Mouse (Mus musculus) olfactory bulb, adult 2 months (tissue): ENCODE results near the gene Ppp6r1. TPM values are rescaled to one million over a fixed set of nuclear protein-coding genes. Genes with fewer than 3 reads are reported as not detected.

ENCODE experiments used
- H3K27ac ChIP-seq: fragments of 200-500 bp; 2 replicates; pipeline ENCODE4 v1.5.1; 2012; ENCODE audit warnings: low read depth, low read length; ENCODE audit not compliant: insufficient read depth
- H3K4me1 ChIP-seq: fragments of 200-500 bp; 2 replicates; pipeline ENCODE4 v1.6.1; 2012; ENCODE audit warnings: low read length; ENCODE audit not compliant: control insufficient read depth, insufficient read depth
- H3K4me3 ChIP-seq: fragments of 200-500 bp; 2 replicates; pipeline ENCODE4 v1.5.1; 2012; ENCODE audit warnings: mild to moderate bottlenecking, low read depth, low read length, moderate library complexity; ENCODE audit not compliant: insufficient read depth
- CTCF ChIP-seq: fragments of 200-500 bp; IDR thresholded peaks from 2 replicates; pipeline ENCODE4 v1.5.1; 2012; ENCODE audit warnings: low read depth, mild to moderate bottlenecking, low read length, moderate library complexity; ENCODE audit not compliant: insufficient read depth
- POLR2A ChIP-seq: fragments of 200-500 bp; IDR thresholded peaks from 2 replicates; pipeline ENCODE4 v1.6.1; 2012; ENCODE audit warnings: mild to moderate bottlenecking, low read depth, low read length, moderate library complexity; ENCODE audit not compliant: insufficient read depth
- WGBS: fragments of 180-500 bp; shearing (Covaris S2); methylation state at CpG from one replicate; pipeline ENCODE4 v1.1.7; 2018; 5-methylcytosine and 5-hydroxymethylcytosine counted together
- polyA plus RNA-seq: library from polyadenylated mRNA; stranded (reverse); fragments of >200 nt; gene quantifications from 2 replicates; pipeline ENCODE4 v1.2.4, GENCODE M21; 2012; ENCODE audit warnings: low replicate concordance; ENCODE audit not compliant: missing spikeins, insufficient read depth, insufficient read length

Gene Ppp6r1
- polyA plus RNA-seq: 310 and 891 TPM in 2 replicates

DNA sequence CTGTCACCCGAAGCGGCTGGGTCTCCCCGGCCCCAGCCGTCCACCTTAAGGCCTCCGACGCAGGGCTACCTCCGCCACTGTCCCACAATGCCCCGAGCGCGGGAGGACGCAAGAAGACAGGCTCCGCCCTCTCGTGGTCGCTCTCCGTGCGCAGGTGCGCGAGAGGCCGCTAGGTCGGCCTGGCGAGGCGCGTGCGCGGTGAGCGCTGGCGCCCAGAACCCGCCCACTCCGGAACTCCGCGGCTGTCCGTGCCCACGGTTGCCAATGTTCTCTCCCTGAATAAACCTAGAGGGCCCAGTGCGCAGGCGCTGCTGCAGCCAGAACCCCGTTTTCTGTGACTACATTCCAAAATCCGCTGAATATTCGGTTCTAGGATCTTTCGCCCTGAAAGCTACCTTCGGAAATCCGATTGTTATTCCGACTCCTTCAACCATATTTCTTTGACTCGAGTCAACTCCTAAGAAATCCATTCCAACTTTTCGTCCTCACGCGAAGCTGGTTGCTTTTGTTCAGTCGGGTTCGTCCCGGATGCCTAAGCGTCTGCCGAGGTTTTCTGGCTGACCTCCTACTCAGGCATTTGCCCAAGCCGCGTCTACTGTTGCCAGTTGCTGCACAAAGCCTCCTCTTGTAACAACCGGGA, at the start of gene Ppp6r1:
Gene Ppp6r1, minus strand, starts transcription at position 108 of the 640 bp plus-strand sequence.
- TF ChIP-seq CTCF: no peak
- peak; percentile 91 for TF ChIP-seq POLR2A
- Histone ChIP-seq H3K4me3 (peak within 1 kb of the TSS; percentile 100), H3K27ac (peak within 1 kb of the TSS; percentile 99), H3K4me1 (peaks cover 25% of the 10 kb centered on the region)
- under 1% methylated on average over 54 of the region's 54 CpGs for WGBS

DNA sequence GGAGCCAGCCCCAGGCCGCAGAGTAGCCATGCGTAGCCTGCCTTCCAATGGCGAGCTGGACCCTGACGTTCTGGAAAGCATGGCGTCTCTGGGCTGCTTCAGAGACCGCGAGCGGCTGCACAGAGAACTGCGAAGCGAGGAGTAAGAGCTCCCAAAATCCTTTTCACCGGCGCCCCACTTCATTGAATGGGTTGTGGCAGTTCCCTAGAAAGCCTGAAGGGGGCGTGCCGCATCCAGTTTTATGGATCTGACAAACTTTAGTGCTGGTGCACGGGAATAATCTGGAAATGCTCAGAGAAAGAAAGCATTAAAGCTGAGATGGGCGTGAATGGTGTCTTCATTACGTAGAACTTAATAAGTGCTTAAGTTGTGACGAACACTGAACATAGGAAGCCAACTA, 46.3 kb upstream of the Ppp6r1 start:
- no peak overlapping the region for H3K27ac ChIP-seq
- WGBS: 55% methylated on average over 18 of the region's 18 CpGs
- no peak overlapping the region for H3K4me3 ChIP-seq
- H3K4me1 ChIP-seq: peaks cover 3% of the 10 kb centered on the region; the same call in 1 of the 2 replicates
- TF ChIP-seq POLR2A (no peak), CTCF (peak; percentile 47; the same call in 1 of the 2 replicates)

DNA sequence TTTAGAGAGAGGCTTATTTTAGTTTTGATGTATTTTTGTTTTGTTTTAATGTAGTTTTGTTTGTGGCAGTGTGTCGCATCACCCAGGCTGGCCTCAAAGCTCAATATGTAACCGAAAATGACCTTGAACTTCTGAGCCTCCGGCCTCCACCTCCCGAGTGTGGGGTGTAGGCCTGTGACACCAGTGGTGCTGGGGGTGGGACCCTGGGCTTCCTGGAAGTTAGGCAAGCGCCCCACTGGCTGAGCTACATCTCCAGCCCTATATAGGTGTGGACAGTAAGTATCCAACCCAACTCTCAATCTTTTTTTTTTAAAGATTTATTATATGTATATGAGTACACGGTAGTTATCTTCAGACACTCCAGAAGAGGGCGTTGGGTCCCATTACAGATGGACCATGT, 44.4 kb upstream of the Ppp6r1 start:
- TF ChIP-seq CTCF: no peak
- no peak for TF ChIP-seq POLR2A
- Histone ChIP-seq H3K27ac (no peak overlapping the region), H3K4me3 (no peak overlapping the region), H3K4me1 (peaks cover 3% of the 10 kb centered on the region; the same call in 1 of the 2 replicates)
- 96% methylated on average over 7 of the region's 7 CpGs for whole genome bisulfite sequencing

DNA sequence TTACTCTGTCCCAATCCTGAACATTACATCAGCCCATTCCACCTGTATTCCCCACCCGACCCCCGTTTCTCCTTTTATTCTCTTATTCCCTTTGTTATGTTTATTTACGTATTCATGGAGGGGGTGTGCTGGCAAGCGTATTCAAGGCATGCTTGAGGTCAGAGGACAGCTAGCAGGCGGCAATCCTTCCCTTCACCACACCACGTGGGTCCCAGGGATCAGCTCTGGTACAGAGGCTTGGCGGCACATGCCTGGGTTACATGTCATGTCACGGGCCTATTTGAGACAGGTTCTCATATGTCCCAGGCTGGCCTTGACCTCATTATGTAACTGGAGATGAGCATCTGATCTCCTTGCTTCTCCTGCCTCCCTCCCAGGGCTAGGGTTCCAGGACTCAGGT, 43.5 kb upstream of the Ppp6r1 start:
- no peak for TF ChIP-seq POLR2A
- no peak for TF ChIP-seq CTCF
- H3K27ac ChIP-seq: no peak overlapping the region
- WGBS: 58% methylated on average over 8 of the region's 8 CpGs

DNA sequence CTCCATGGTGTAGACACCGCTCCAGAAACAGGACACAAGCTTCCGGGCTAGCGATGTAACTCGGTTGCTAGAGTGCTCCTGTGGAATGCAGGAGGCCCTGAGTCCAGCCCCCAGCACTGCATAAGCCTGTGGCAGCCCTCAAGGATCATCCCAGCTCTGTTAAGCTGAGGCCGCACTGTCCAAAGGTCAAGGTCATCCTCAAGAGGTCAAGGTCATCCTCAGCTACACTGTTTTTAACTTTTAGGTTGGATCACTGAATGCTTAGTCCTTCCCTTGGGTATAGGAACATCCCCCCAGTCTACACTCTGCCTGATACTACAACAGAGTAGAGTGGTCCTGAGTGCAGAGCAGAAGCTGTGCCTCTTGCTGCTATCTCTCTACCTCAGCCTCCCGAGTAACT, 34.2 kb upstream of the Ppp6r1 start:
- WGBS: 88% methylated on average over 6 of the region's 6 CpGs
- Histone ChIP-seq H3K4me3 (no peak overlapping the region), H3K27ac (no peak overlapping the region), H3K4me1 (peaks cover 9% of the 10 kb centered on the region; the same call in 1 of the 2 replicates)
- TF ChIP-seq POLR2A (no peak), CTCF (no peak)

More for the DNA sequence above, 43.5 kb upstream of the Ppp6r1 start:
- no peak overlapping the region for H3K4me3 ChIP-seq
- H3K4me1 ChIP-seq: peaks cover 3% of the 10 kb centered on the region; the same call in 1 of the 2 replicates

GRCm38 (mm10) chr7:4690951-4691653, 32.3 kb upstream of the Ppp6r1 start:
- H3K27ac ChIP-seq: no peak overlapping the region
- peak overlapping the region; percentile 71 for H3K4me3 ChIP-seq

GRCm38 (mm10) chr7:4690387-4690786, 31.6 kb upstream of the Ppp6r1 start, which contains the start of gene Brsk1:
Gene Brsk1, plus strand, starts transcription at chr7:4690604.
- Histone ChIP-seq H3K4me1 (peaks cover 9% of the 10 kb centered on the region; the same call in 1 of the 2 replicates), H3K27ac (peak within 1 kb of the TSS; percentile 82; the same call in 1 of the 2 replicates), H3K4me3 (peak within 1 kb of the TSS; percentile 71)
- WGBS: 0% methylated on average over 7 of the region's 18 CpGs
- no peak for TF ChIP-seq POLR2A
- no peak for TF ChIP-seq CTCF

More at GRCm38 (mm10) chr7:4690951-4691653, 32.3 kb upstream of the Ppp6r1 start:
- no peak for TF ChIP-seq POLR2A
- TF ChIP-seq CTCF: no peak
- whole genome bisulfite sequencing: 3% methylated on average over 35 of the region's 35 CpGs
- H3K4me1 ChIP-seq: peaks cover 9% of the 10 kb centered on the region; the same call in 1 of the 2 replicates

DNA sequence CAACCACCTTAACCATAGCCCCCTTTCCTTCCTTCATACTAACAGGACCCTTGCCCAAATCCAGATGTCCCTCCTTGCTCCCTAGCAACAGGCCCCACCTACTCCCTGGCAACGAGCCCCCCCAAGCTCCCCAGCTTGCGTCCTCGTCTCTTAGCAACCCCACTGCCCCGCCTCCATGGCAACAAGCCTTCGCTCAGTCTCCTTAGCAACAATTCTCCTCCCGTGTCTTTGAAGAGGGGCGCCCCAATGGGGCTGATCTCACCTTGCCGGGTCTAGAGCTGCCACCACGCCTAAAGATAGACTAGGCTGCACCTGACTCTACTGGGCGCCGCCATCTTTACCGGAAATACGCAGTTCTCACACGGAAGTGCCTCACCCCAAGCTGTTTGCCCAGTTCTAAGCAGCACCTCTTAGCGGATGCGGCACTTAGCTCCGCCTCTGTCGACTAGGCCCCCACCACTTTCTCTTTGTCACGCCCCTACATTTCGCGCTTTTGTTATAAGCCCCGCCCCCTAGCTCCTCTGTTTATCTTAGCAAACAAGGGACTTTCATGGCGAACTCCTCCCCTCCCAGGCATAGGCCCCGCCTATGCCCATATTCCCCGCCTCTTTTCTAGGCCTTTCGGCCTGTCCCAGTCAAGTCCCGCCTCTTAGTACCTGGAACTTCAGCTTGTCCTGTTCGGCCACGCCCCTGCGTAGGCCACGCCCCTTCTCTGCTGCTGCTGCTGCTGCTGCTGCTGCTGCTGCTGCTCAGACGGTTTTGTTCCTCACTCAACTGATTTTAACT, 26.0 kb upstream of the Ppp6r1 start, which contains the start of gene Hspbp1:
Gene Hspbp1, minus strand, starts transcription at position 437 of the 786 bp plus-strand sequence.
- peaks cover 4% of the 10 kb centered on the region for H3K4me1 ChIP-seq
- peak within 1 kb of the TSS; percentile 59 for H3K27ac ChIP-seq
- TF ChIP-seq CTCF (no peak), POLR2A (peak; percentile 60; the same call in 1 of the 2 replicates)
- H3K4me3 ChIP-seq: peak within 1 kb of the TSS; percentile 69
- under 1% methylated on average over 32 of the region's 32 CpGs for WGBS

- Histone ChIP-seq H3K4me3 (peak overlapping the region; percentile 69), H3K27ac (no peak overlapping the region), H3K4me1 (peaks cover 4% of the 10 kb centered on the region)
- no peak for TF ChIP-seq POLR2A
- no peak for TF ChIP-seq CTCF
- WGBS: 1% methylated on average over 13 of the region's 13 CpGs
Observed at GRCm38 (mm10) chr7:4684203-4684602, 25.4 kb upstream of the Ppp6r1 start.
